Mouse (Mus musculus) lung, adult 2 months (tissue): ENCODE data around the gene Tbx3.

Experiments
- CTCF ChIP-seq: fragments of 200-500 bp; IDR thresholded peaks from 2 replicates; pipeline ENCODE4 v1.5.1; 2011; ENCODE audit warnings: mild to moderate bottlenecking, low read length, control low read depth; ENCODE audit not compliant: insufficient read depth
- POLR2A ChIP-seq: fragments of 200-500 bp; IDR thresholded peaks from 2 replicates; pipeline ENCODE4 v1.6.1; 2011; ENCODE audit warnings: low read depth, mild to moderate bottlenecking, control low read depth, low read length, borderline replicate concordance; ENCODE audit errors: extremely low read depth

GRCm38 (mm10) chr5:119633581-119633980, 36.9 kb upstream of the Tbx3 start:
- no peak for TF ChIP-seq CTCF
- no peak for TF ChIP-seq POLR2A
